Mouse (Mus musculus) spleen, adult 2 months (tissue): Measurements from ENCODE around the gene Rps2.

ENCODE experiments used
- CTCF ChIP-seq: fragments of 200-500 bp; IDR thresholded peaks from 2 replicates; pipeline ENCODE4 v1.5.1; 2011; ENCODE audit warnings: mild to moderate bottlenecking, inconsistent platforms; ENCODE audit not compliant: insufficient read depth, insufficient read length, insufficient replicate concordance; ENCODE audit errors: extremely low read depth
- POLR2A ChIP-seq: fragments of 200-500 bp; IDR thresholded peaks from 2 replicates; pipeline ENCODE4 v1.6.1; 2011; ENCODE audit warnings: low read depth, low read length, inconsistent platforms

- TF ChIP-seq POLR2A (no peak), CTCF (no peak)
Observed at GRCm38 (mm10) chr17:24689251-24690081, 28.4 kb upstream of the Rps2 start, which contains the start of gene Syngr3.
